Mouse (Mus musculus) CD8-positive naive resting alpha-beta T cell, adult 2 months (primary cell): ENCODE data around the gene Unkl.

Experiments used
- DNase-seq, 2 experiments: peaks; one replicate each; pipeline ENCODE4 v3.0.0; 2022; ENCODE audit warnings: low read depth in 2 of 2, low spot score in 2 of 2

Unkl gene

DNA sequence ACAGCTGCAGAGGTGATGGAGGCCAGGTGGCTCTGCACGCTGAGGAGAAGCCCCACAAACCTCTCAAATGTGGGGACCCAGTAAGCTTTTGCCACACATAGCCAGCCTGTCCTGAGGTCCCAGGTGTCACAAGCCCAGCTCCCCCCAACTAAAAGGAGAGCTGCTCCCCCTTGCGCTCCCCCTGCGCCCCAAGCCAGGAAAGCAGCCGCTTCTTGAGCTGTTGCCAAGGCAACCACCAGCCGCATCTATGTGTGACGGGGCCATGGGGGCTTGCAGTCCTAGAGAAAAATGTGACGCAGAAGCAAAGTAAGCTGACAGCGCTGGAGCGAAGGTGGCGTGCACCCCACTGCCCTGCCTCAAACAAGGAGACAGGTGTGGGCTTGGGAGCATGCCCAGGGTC is 65.6 kb downstream of the Unkl start:
- no peak for DNase-seq

DNA sequence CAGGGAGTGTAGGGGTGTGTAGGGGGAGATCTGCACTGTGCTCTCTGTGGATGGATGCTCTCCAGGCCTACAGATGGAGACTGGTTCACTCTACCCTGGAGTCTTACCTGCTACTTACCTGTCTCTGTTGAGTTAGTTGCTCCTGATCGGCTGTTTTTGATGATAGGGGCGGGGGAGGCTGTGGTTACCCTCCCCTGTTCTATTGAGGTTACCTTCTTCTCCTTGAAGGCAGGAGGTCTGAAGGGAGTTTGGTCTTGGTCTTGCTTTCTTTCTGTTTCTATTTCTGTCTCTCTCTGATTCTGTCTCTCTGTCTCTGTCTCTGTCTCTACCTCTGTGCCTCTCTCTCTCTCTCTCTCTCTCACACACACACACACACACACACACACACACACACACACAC is 66.9 kb downstream of the Unkl start:
- DNase-seq, result peak in 1 of 2 experiments; percentile 40

- DNase-seq, result no peak
Observed at GRCm38 (mm10) chr17:25256140-25256754, 68.0 kb downstream of the Unkl start, which contains the start of gene Baiap3. TSS of gene Baiap3 (minus strand) at chr17:25256364.

DNA sequence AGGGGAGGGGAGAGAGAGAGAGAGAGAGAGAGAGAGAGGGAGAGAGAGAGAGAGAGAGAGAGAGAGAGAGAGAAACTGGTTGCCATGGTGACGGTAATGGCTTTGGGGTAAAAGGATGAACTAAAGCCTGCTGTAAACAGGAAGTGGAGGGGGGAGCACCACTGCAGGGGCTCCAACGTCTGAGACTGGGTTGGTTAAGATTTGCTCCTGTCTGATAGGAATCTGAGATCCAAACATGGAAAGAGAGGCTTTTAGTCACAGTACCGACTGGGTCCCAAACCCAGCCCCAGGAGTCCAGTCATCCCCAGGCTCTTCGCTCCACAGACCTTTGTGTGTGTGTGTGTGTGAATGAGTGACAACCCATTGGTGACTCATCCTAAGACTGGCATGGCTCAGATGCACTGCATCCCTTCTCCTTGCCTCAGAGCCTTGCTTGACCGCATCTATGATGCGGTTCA is 69.6 kb downstream of the Unkl start:
- DNase-seq, result peak in 1 of 2 experiments; percentile 62

- no peak for DNase-seq
Observed at GRCm38 (mm10) chr17:25264453-25264852, 76.3 kb downstream of the Unkl start.

- DNase-seq, result no peak
Observed at GRCm38 (mm10) chr17:25270795-25271335, 82.7 kb downstream of the Unkl start.

GRCm38 (mm10) chr17:25272326-25272725 is 84.1 kb downstream of the Unkl start:
- no peak for DNase-seq

GRCm38 (mm10) chr17:25272951-25273705 is 84.9 kb downstream of the Unkl start:
- DNase-seq, result peak; percentile 89

GRCm38 (mm10) chr17:25273706-25274501 is 85.7 kb downstream of the Unkl start:
- DNase-seq, result peak; percentile 96

GRCm38 (mm10) chr17:25274571-25275346 is 86.6 kb downstream of the Unkl start, which contains the start of gene Ube2i:
TSS of gene Ube2i (minus strand) at chr17:25274622.
- DNase-seq, result no peak

DNA sequence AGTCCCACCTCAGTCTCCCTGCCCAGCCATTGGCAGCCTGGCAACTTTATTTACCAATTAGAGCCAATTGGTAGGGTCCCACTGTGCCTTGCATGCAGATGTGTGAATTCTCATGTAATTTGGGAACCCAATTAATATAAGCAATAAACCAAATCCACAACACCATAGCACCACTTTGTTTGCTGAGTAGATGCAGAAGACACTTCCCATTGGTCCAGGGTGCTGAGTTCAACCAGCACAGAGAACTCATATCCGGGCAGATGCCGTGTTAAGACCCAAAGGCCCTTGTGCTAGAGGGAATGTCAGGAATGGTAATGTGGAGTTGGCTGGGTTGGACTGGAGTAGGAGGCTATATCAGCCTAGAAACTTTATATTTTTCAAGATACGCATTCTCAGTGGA is 87.6 kb downstream of the Unkl start:
- DNase-seq, result no peak

GRCm38 (mm10) chr17:25282133-25282532 is 93.9 kb downstream of the Unkl start:
- peak in 1 of 2 experiments; percentile 26 for DNase-seq
